Mouse (Mus musculus) heart, postnatal 0 days (tissue): Measurements from ENCODE around the gene Hif1an. TPM values are rescaled to one million over a fixed set of nuclear protein-coding genes. Genes with fewer than 3 reads are reported as not detected.

Experiments used
- ATAC-seq: fragments of 200-750 bp; cut with Nextera tagmentation; 2 replicates; pipeline ENCODE4 v1.8.0; 2017; ENCODE audit warnings: low read depth, moderate number of reproducible peaks, moderate library complexity; ENCODE audit not compliant: insufficient read depth
- DNase-seq: peaks from one replicate; pipeline ENCODE4 v3.0.0-alpha.2; 2016; ENCODE audit warnings: low spot score
- H3K27ac ChIP-seq: fragments of 300-500 bp; sonication (generic); 2 replicates; pipeline ENCODE4 v1.5.1; 2014; ENCODE audit warnings: low read depth, mild to moderate bottlenecking
- H3K27me3 ChIP-seq: fragments of 300-500 bp; sonication (generic); 2 replicates; pipeline ENCODE4 v1.6.1; 2014; ENCODE audit warnings: low read length, mixed read lengths; ENCODE audit not compliant: control insufficient read depth, insufficient read depth
- H3K36me3 ChIP-seq: fragments of 300-500 bp; sonication (generic); replicated peaks from 2 replicates; pipeline ENCODE4 v1.6.1; 2014; ENCODE audit warnings: low read length, mixed read lengths; ENCODE audit not compliant: control insufficient read depth, insufficient read depth
- H3K4me1 ChIP-seq: fragments of 300-500 bp; sonication (generic); 2 replicates; pipeline ENCODE4 v1.6.1; 2014; ENCODE audit warnings: antibody characterized with exemption; ENCODE audit not compliant: control insufficient read depth, insufficient read depth
- H3K4me2 ChIP-seq: fragments of 300-500 bp; sonication (generic); 2 replicates; pipeline ENCODE4 v1.6.1; 2014; ENCODE audit warnings: low read depth, mild to moderate bottlenecking, low read length, moderate library complexity
- H3K4me3 ChIP-seq: fragments of 300-500 bp; sonication (generic); 2 replicates; pipeline ENCODE4 v1.5.1; 2014; ENCODE audit warnings: low read depth, low read length
- H3K9ac ChIP-seq: fragments of 300-500 bp; sonication (generic); replicated peaks from 2 replicates; pipeline ENCODE4 v1.6.1; 2014; ENCODE audit warnings: low read depth, low read length, mixed read lengths
- H3K9me3 ChIP-seq: fragments of 300-500 bp; sonication (generic); replicated peaks from 2 replicates; pipeline ENCODE4 v1.6.1; 2016; ENCODE audit warnings: low read length; ENCODE audit not compliant: control insufficient read depth
- CTCF ChIP-seq: IDR thresholded peaks from 2 replicates; pipeline ENCODE4 v1.5.1; 2016; ENCODE audit warnings: antibody characterized with exemption, control low read depth, low read depth
- EP300 ChIP-seq: IDR thresholded peaks from 2 replicates; pipeline ENCODE4 v1.6.1; 2016; ENCODE audit warnings: antibody characterized with exemption, low read depth
- WGBS: fragments of 180-500 bp; shearing (Covaris S2); extraction: QIAGEN DNeasy Blood & Tissue Kit; methylation state at CpG from one replicate; pipeline ENCODE4 v1.1.7; 2014; 5-methylcytosine and 5-hydroxymethylcytosine counted together
- polyA plus RNA-seq: library from polyadenylated mRNA; unstranded; fragments of >200 nt; fragmentation: Nextera tagmentation; extraction: Ambion mirVana; gene quantifications from 2 replicates; pipeline ENCODE4 v1.2.1, GENCODE M21; 2015
- total RNA-seq: library from RNA; depleted of rRNA; stranded (reverse); fragments of >200 nt; gene quantifications from 2 replicates; pipeline ENCODE4 v1.2.3, GENCODE M21; 2014; ENCODE audit warnings: low replicate concordance

The Hif1an gene
- total and polyA plus RNA-seq, 2 experiments from 2014 or later, result 15.9 to 16.9 TPM

DNA sequence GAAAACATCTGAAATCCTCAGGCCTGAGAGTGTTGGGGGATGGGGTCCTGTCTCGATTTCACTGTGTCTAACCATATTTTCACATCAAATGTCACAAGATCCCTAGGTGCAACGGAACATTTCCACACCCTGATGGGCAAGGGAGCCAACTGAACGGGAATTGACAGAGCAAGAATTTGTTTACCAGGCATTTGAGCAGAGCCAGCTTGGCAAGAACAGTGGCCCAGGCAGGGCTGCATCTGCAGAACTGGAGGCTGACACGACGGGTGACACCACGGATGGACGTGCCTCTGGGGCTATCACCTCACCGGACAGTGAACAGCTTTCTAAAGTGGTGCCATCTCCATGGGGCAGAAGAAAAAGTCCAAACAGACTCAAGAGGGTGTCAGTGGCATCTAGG, 25.2 kb upstream of the Hif1an start:
- Histone ChIP-seq H3K36me3 (no peaks in the 10 kb centered on the region), H3K9me3 (0 out of 2 replicates have a peak, but pooled peaks cover 9% of the 10 kb centered on the region), H3K9ac (no peak overlapping the region), H3K27me3 (no peaks in the 10 kb centered on the region), H3K4me3 (no peak overlapping the region), H3K27ac (no peak overlapping the region), H3K4me2 (no peak overlapping the region), H3K4me1 (no peaks in the 10 kb centered on the region)
- no peak for DNase-seq
- 82% methylated on average over 8 of the region's 8 CpGs for WGBS
- TF ChIP-seq CTCF (no peak), EP300 (no peak)
- no peak for ATAC-seq

DNA sequence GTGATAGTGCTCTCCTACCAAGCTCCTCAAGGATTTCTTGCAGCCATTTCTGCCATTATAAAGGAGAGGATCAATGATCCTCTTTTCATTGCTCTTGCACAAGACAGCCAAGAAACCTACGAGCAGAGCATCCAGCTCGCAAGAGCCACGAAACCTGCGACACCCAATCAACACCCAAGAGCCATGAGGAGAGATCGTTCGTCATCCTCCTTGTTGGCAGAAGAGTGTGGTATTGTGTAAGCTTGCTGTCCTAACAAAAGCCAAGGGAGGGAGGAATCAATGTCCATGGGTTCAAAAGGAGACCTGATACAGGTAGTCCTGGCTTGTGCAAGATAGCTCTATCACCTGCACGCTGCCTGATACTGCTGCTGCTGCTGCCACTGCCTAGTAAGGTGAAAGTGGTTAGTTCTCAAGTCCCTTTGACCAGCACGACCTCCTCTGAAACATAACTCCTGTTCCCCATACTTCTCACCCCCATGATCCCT, 19.9 kb upstream of the Hif1an start:
- no peak overlapping the region for H3K4me3 ChIP-seq
- H3K9ac ChIP-seq, result no peak overlapping the region
- ATAC-seq (no peak), DNase-seq (no peak)
- WGBS, result 82% methylated on average over 8 of the region's 8 CpGs
- H3K4me2 ChIP-seq, result no peak overlapping the region
- H3K36me3 ChIP-seq, result 0 out of 2 replicates have a peak, but pooled peaks cover 3% of the 10 kb centered on the region
- no peaks in the 10 kb centered on the region for H3K27me3 ChIP-seq
- 0 out of 2 replicates have a peak, but pooled peaks cover 9% of the 10 kb centered on the region for H3K9me3 ChIP-seq
- H3K27ac ChIP-seq, result no peak overlapping the region
- TF ChIP-seq CTCF, result no peak
- TF ChIP-seq EP300, result no peak
- H3K4me1 ChIP-seq, result no peaks in the 10 kb centered on the region

DNA sequence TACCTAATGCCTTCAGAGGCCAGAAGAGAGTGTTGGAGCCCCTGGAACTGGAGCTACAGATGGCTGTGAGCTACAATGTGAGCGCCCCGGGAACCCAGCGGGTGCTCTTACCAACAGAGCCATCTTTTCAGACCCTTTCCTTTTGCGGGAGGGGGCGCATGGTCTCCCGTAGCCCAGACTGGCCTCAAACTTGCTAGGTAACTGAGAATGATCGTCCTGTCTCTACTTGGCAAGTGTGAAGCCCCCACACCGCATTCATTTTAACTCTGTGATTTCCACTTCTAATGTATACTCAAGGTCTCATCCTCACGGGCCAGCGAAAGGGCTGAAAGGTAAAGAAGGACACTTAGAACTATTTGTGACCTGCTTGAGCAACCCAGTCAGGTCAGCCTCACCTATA, 18.3 kb upstream of the Hif1an start:
- ATAC-seq (no peak), DNase-seq (no peak)
- Histone ChIP-seq H3K27me3 (no peaks in the 10 kb centered on the region), H3K27ac (no peak overlapping the region), H3K4me1 (no peaks in the 10 kb centered on the region), H3K36me3 (peaks cover 19% of the 10 kb centered on the region), H3K9ac (no peak overlapping the region), H3K4me3 (0 out of 2 replicates have a peak overlapping the region, but pooled peaks have one; percentile 56), H3K9me3 (0 out of 2 replicates have a peak, but pooled peaks cover 9% of the 10 kb centered on the region), H3K4me2 (0 out of 2 replicates have a peak overlapping the region, but pooled peaks have one; percentile 89)
- 64% methylated on average over 10 of the region's 10 CpGs for WGBS
- TF ChIP-seq CTCF (no peak), EP300 (no peak)

DNA sequence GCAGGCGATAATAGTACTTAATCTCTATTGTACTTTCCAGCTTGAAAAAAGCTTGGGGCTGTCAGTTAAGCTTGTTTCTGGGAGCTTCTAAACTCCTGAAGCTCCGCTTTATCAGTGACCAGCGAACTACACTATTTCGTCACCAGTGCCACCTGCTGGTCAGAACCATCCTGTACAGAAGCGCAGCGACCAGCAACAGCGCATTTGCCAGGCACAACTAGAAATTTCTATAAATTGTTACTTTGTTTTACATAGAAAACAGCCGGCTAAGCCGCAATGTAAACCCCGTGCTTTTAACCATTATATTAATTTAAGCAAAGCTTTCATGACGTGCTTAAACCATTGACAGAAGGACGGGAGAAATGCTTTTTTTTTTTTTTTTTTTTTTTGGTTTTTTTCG, 17.9 kb upstream of the Hif1an start:
- peak; percentile 66; the same call in 1 of the 2 replicates for ATAC-seq

DNA sequence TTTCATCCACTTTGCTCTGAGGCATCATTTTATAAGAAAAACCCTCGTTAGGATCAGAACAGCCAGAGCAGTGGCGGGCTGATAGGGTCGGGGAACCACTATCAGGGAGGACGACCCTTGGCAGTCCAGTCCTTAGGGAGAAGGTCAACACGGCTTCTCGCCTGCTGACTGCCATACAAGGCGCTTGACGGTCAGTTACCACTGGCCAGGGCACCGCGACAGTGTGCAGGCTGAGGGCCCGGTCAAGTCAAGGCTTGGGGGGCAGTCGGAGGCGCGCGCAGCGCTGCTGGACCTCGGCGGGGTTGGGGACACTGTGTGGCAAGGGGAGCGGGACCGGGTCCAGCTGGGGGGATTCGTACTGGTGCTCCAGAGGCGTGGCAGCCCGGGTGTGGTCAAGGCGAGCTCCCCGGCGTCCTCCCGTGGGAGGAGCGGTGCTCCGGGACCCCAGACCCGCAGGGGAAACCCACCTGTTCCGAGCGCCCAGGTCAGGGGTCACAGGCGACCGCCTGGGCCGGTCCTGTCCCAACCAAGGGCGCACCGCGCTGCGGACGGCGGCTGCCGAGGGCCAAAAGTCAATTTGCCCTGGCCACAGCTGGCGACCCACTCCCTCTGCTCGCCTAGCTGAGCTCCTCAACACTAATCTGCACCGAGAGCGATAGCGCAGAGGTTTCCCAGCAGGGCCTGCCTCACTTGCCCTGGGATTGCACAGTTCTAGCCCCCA, 17.2 kb upstream of the Hif1an start, which contains the start of gene Sec31b:
Sec31b (minus strand) TSS at position 544 of the 721 bp plus-strand sequence.
- H3K27me3 ChIP-seq, result no peaks in the 10 kb centered on the region
- WGBS, result 1% methylated on average over 44 of the region's 47 CpGs
- H3K9me3 ChIP-seq, result 0 out of 2 replicates have a peak, but pooled peaks cover 8% of the 10 kb centered on the region
- peaks cover 30% of the 10 kb centered on the region for H3K36me3 ChIP-seq
- peak within 1 kb of the TSS; percentile 56 for H3K4me3 ChIP-seq
- ATAC-seq (peak; percentile 62), DNase-seq (no peak)
- TF ChIP-seq EP300 (no peak), CTCF (no peak)
- H3K4me2 ChIP-seq, result peak within 1 kb of the TSS; percentile 89
- peak within 1 kb of the TSS; percentile 55 for H3K9ac ChIP-seq
- no peaks in the 10 kb centered on the region for H3K4me1 ChIP-seq
- H3K27ac ChIP-seq, result peak within 1 kb of the TSS; percentile 41

More for the DNA sequence above, 17.9 kb upstream of the Hif1an start:
- 0 out of 2 replicates have a peak overlapping the region, but pooled peaks have one; percentile 55 for H3K9ac ChIP-seq
- peaks cover 23% of the 10 kb centered on the region for H3K36me3 ChIP-seq
- peak overlapping the region; percentile 89 for H3K4me2 ChIP-seq
- H3K9me3 ChIP-seq, result 0 out of 2 replicates have a peak, but pooled peaks cover 9% of the 10 kb centered on the region
- TF ChIP-seq EP300 (no peak), CTCF (peak; percentile 81)
- peak; percentile 78 for DNase-seq
- peak overlapping the region; percentile 56 for H3K4me3 ChIP-seq
- H3K4me1 ChIP-seq, result no peaks in the 10 kb centered on the region
- under 1% methylated on average over 13 of the region's 13 CpGs for WGBS
- no peak overlapping the region for H3K27ac ChIP-seq
- H3K27me3 ChIP-seq, result no peaks in the 10 kb centered on the region
